Mouse (Mus musculus) bone marrow macrophage, adult 2 months (primary cell): Measurements from ENCODE around the gene Ptbp1. TPM values are rescaled to one million over a fixed set of nuclear protein-coding genes. Genes with fewer than 3 reads are reported as not detected.

ENCODE experiments used
- H3K27ac ChIP-seq: 2 replicates; pipeline ENCODE4 v1.5.1; 2012; ENCODE audit warnings: low read depth, low read length; ENCODE audit not compliant: insufficient read depth
- H3K4me1 ChIP-seq: 2 replicates; pipeline ENCODE4 v1.6.1; 2012; ENCODE audit warnings: low read length; ENCODE audit not compliant: control insufficient read depth, insufficient read depth
- H3K4me3 ChIP-seq: 2 replicates; pipeline ENCODE4 v1.5.1; 2012; ENCODE audit warnings: mild to moderate bottlenecking, low read length, moderate library complexity; ENCODE audit not compliant: insufficient read depth
- CTCF ChIP-seq: IDR thresholded peaks from 2 replicates; pipeline ENCODE4 v1.5.1; 2012; ENCODE audit warnings: low read depth, mild to moderate bottlenecking, low read length, moderate library complexity
- POLR2A ChIP-seq: IDR thresholded peaks from 2 replicates; pipeline ENCODE4 v1.6.1; 2012; ENCODE audit warnings: mild to moderate bottlenecking, low read depth, low read length, borderline replicate concordance
- polyA plus RNA-seq: library from polyadenylated mRNA; stranded (reverse); fragments of >200 nt; gene quantifications from 2 replicates; pipeline ENCODE4 v1.2.4, GENCODE M21; 2012; ENCODE audit not compliant: missing spikeins, insufficient read depth, insufficient read length

Gene Ptbp1
- polyA plus RNA-seq, 1 experiment, result 141 TPM

DNA sequence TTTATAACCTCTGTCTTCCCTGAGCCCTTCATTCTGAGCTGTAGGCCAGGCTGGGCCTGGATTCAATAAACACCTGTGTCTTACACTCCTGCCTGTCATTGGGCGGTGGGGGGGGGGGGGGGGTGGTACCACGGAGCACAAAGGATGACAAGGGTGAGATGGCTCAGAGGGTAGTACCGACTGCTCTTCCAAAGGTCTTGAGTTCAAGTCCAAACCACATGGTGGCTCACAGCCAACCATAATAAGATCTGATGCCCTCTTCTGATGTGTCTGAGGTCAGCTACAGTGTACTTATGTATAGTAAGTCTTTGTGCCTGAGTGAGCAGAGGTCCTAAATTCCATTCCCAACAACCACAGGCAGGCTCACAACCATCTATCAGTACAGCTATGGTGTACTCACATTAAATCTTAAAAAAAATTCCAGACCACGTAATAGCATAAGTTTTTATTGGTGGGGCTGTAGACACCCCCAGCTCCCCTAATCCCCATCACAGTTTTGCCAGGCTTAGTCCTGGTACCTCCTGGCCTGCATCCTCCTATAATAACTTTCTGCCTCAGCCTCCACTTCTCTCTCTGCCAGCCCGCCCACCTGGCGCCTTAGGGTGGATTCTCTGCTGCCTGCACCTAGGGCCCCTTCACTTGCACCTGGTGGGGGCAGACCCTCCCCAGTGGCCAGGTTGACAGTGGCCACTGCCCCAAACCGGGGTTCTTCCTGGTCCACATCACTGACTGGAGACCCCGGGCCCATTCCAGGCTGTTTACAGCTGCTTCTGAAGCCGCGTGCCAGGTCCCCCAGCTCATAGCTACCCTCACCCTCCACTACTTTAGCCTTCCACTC is 10.3 kb downstream of the Ptbp1 start:
- no peak overlapping the region for H3K27ac ChIP-seq
- H3K4me3 ChIP-seq, result no peak overlapping the region
- H3K4me1 ChIP-seq, result no peaks in the 10 kb centered on the region
- TF ChIP-seq POLR2A (no peak), CTCF (no peak)

- no peaks in the 10 kb centered on the region for H3K4me1 ChIP-seq
- TF ChIP-seq CTCF (no peak), POLR2A (no peak)
- no peak overlapping the region for H3K27ac ChIP-seq
- no peak overlapping the region for H3K4me3 ChIP-seq
These were observed 11.0 kb downstream of the Ptbp1 start for GRCm38 (mm10) chr10:79865189-79865601.

DNA sequence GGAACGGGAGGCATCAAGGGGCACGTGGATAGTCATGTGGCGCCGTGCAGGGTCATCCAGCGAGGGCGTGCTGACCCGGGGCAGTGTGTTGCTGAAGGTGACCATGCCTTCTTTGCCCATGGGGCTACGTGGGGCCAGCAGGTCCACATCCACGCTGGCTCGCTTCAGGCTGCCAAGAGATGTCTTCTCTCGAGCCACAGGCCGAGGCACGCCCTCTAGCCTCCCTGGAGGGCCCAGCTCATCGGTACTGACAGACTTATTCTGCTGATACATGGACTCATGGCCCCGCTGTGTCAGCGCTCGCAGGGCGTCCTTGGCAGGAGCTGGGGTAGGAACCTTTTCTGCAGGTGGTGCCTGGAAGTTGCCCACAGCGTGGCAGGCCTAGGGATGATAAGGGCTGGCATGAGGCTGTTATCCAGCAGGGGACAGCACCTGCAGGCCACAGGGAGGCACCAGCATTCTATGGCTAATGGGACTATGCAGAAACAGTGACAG is 11.6 kb downstream of the Ptbp1 start:
- Histone ChIP-seq H3K4me3 (no peak overlapping the region), H3K4me1 (no peaks in the 10 kb centered on the region), H3K27ac (no peak overlapping the region)
- TF ChIP-seq POLR2A (no peak), CTCF (peak; percentile 28; the same call in 1 of the 2 replicates)

GRCm38 (mm10) chr10:79866601-79867000 is 12.4 kb downstream of the Ptbp1 start:
- Histone ChIP-seq H3K4me1 (no peaks in the 10 kb centered on the region), H3K27ac (no peak overlapping the region), H3K4me3 (no peak overlapping the region)
- TF ChIP-seq CTCF (no peak), POLR2A (no peak)

GRCm38 (mm10) chr10:79871845-79872244 is 17.6 kb downstream of the Ptbp1 start:
- no peak overlapping the region for H3K4me3 ChIP-seq
- peaks cover 5% of the 10 kb centered on the region for H3K4me1 ChIP-seq
- H3K27ac ChIP-seq, result no peak overlapping the region
- no peak for TF ChIP-seq CTCF
- no peak for TF ChIP-seq POLR2A

GRCm38 (mm10) chr10:79872862-79873261 is 18.6 kb downstream of the Ptbp1 start:
- no peak for TF ChIP-seq CTCF
- TF ChIP-seq POLR2A, result no peak
- Histone ChIP-seq H3K4me3 (no peak overlapping the region), H3K27ac (no peak overlapping the region), H3K4me1 (peaks cover 11% of the 10 kb centered on the region)

DNA sequence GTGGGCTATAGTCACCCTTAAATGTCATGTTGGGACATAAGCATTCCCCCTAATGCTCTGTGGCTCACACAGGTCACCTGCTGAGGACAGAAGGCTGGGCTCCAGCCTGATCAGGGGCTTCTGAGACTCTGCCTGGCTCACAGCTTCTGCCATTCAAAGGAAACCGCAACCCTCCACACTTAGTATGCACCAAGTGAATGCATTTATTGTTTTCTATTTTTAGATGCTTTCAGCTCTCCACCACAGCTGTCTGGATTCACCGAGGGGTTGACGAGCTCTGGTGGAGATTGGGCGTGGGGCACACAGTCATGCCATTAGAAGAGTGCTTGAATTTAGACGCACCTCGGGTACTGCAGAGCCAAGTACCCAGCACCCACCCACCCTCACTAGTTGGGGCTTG is 19.1 kb downstream of the Ptbp1 start:
- no peak overlapping the region for H3K27ac ChIP-seq
- TF ChIP-seq CTCF (no peak), POLR2A (no peak)
- peaks cover 11% of the 10 kb centered on the region for H3K4me1 ChIP-seq
- no peak overlapping the region for H3K4me3 ChIP-seq

GRCm38 (mm10) chr10:79873715-79874289 is 19.6 kb downstream of the Ptbp1 start:
- Histone ChIP-seq H3K4me3 (peak overlapping the region; percentile 60), H3K4me1 (peaks cover 15% of the 10 kb centered on the region), H3K27ac (no peak overlapping the region)
- TF ChIP-seq CTCF, result no peak
- no peak for TF ChIP-seq POLR2A

- H3K4me3 ChIP-seq, result peak within 1 kb of the TSS; percentile 60
These were observed 20.1 kb downstream of the Ptbp1 start, which contains the start of the genes Prtn3 and Plppr3 for GRCm38 (mm10) chr10:79874290-79874862. TSS of gene Prtn3 (plus strand) at chr10:79874476. TSS of gene Plppr3 (minus strand) at chr10:79874634.

More at GRCm38 (mm10) chr10:79874290-79874862, 20.1 kb downstream of the Ptbp1 start, which contains the start of the genes Prtn3 and Plppr3:
- H3K4me1 ChIP-seq, result peaks cover 19% of the 10 kb centered on the region
- TF ChIP-seq POLR2A (no peak), CTCF (no peak)
- no peak within 1 kb of the TSS for H3K27ac ChIP-seq
